Mouse (Mus musculus) liver, embryonic 12.5 days (tissue): ENCODE results near the gene Gm38394. TPM values are rescaled to one million over a fixed set of nuclear protein-coding genes. Genes with fewer than 3 reads are reported as not detected.

Experiments used
- ATAC-seq: fragments of 200-750 bp; cut with Nextera tagmentation; 2 replicates; pipeline ENCODE4 v1.8.0; 2017; ENCODE audit warnings: moderate number of reproducible peaks, mild to moderate bottlenecking, moderate library complexity
- H3K27ac ChIP-seq: fragments of 300-500 bp; sonication (generic); 2 replicates; pipeline ENCODE4 v1.5.1; 2016; ENCODE audit warnings: mild to moderate bottlenecking
- H3K27me3 ChIP-seq: fragments of 300-500 bp; sonication (generic); replicated peaks from 2 replicates; pipeline ENCODE4 v1.6.1; 2016; ENCODE audit warnings: mild to moderate bottlenecking, moderate library complexity
- H3K36me3 ChIP-seq: fragments of 300-500 bp; sonication (generic); 2 replicates; pipeline ENCODE4 v1.6.1; 2016; ENCODE audit warnings: mild to moderate bottlenecking, moderate library complexity
- H3K4me1 ChIP-seq: fragments of 300-500 bp; sonication (generic); 2 replicates; pipeline ENCODE4 v1.6.1; 2016
- H3K4me2 ChIP-seq: fragments of 300-500 bp; sonication (generic); 2 replicates; pipeline ENCODE4 v1.6.1; 2016; ENCODE audit warnings: mild to moderate bottlenecking, moderate library complexity
- H3K4me3 ChIP-seq: fragments of 300-500 bp; sonication (generic); 2 replicates; pipeline ENCODE4 v1.5.1; 2016; ENCODE audit warnings: mild to moderate bottlenecking, moderate library complexity
- H3K9ac ChIP-seq: fragments of 300-500 bp; sonication (generic); 2 replicates; pipeline ENCODE4 v1.6.1; 2016; ENCODE audit warnings: mild to moderate bottlenecking, moderate library complexity
- H3K9me3 ChIP-seq: fragments of 300-500 bp; sonication (generic); replicated peaks from 2 replicates; pipeline ENCODE4 v1.6.1; 2016; ENCODE audit warnings: mild to moderate bottlenecking, moderate library complexity
- WGBS: fragments of 180-500 bp; shearing (Covaris S2); methylation state at CpG from one replicate; pipeline ENCODE4 v1.1.7; 2016; ENCODE audit not compliant: insufficient replicate concordance; 5-methylcytosine and 5-hydroxymethylcytosine counted together
- polyA plus RNA-seq: library from polyadenylated mRNA; unstranded; fragments of >200 nt; fragmentation: Nextera tagmentation; extraction: Ambion mirVana; gene quantifications from 2 replicates; pipeline ENCODE4 v1.2.1, GENCODE M21; 2016

The Gm38394 gene
- polyA plus RNA-seq, 1 experiment from 2014 or later, result 2.0 TPM

DNA sequence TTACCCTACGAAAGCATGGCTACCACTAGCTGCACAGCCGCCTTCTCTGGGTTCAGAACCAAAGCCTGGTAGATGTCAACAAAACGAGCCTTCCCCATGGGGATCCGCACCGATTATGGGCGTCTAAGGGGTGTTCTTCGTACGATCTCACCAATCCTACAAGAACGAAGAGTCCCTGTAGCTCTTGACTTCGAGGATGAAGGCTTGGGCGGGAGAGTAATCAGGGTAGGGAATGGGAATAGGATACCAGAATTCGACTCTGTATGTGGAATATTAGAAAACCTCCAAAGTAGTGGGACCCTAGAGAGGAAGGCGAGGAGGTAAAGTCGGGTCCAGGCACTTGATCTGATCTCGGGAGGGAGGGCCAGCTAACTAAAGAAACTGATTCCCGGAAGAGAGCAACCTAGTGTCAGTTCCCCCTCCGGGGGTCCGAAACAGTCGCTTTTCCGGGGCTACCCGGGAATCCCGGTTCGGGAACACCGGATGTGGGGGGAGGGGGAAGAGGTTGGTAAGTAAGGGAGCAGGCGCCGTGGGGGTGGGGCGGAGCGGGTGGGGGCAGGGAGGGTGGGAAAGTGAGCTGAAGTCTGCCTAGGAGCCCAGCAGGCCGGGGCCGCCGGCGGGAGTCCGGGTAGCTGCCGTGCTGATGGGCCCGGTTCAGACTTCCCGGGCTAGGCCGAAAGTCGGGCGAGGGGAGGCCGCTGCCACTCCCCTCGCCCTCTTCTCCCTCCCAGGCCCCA is 484 bp downstream of the Gm38394 start, which contains the start of gene Zbed6:
Zbed6 (minus strand) TSS at position 420 of the 737 bp plus-strand sequence.
- Histone ChIP-seq H3K4me1 (peaks cover 50% of the 10 kb centered on the region), H3K4me2 (peak within 1 kb of the TSS; percentile 94), H3K9me3 (no peaks in the 10 kb centered on the region), H3K27me3 (no peaks in the 10 kb centered on the region), H3K27ac (peak within 1 kb of the TSS; percentile 88), H3K36me3 (peaks cover 39% of the 10 kb centered on the region), H3K4me3 (peak within 1 kb of the TSS; percentile 91), H3K9ac (peak within 1 kb of the TSS; percentile 93)
- ATAC-seq, result peak; percentile 77
- WGBS, result under 1% methylated on average over 39 of the region's 41 CpGs

DNA sequence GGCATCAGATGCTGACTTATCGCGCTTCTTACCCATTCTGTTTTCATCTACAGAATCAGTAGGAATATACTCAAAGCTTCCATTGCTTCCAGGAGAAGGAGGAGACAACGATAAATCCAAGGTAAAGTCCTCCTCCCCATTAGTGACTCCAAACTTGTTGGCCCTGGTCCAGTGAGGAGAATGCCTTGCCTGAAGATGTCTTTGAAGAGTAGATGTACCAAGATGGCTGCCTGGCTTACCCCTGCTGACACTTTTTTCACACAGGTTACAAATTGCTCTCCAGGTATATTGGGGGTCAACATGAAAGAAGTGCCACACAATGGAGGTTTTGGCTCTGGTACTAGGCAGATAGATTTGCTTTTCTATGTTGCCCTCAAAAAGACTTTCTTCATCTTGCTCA is 2.2 kb downstream of the Gm38394 start:
- no peaks in the 10 kb centered on the region for H3K27me3 ChIP-seq
- no peak overlapping the region for H3K27ac ChIP-seq

DNA sequence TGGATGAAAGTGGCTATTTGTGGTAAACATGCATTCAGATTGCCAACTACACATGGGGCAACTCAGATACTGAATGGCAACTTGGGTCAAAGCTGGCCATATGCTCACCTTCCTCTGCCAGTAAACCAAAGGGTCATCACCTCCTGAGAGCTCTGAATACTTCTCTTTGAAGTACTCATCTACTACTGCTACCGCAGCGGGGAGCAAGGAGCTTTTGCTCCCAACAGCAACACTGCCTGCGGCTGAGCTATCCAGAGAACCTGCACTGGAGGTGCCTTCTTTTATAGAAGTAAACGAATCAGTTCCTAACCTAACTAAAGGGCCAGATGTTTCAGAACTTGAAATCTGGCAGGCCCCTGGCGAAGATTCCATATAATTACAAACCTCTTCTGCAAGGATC is 4.3 kb downstream of the Gm38394 start:
- Histone ChIP-seq H3K27me3 (no peaks in the 10 kb centered on the region), H3K27ac (no peak overlapping the region), H3K4me3 (no peak overlapping the region), H3K9me3 (no peaks in the 10 kb centered on the region), H3K4me1 (peaks cover 63% of the 10 kb centered on the region), H3K36me3 (peaks cover 59% of the 10 kb centered on the region), H3K9ac (no peak overlapping the region), H3K4me2 (no peak overlapping the region)
- ATAC-seq, result no peak
- 79% methylated on average over 5 of the region's 5 CpGs for WGBS

More for the DNA sequence above, 2.2 kb downstream of the Gm38394 start:
- no peak for ATAC-seq
- Histone ChIP-seq H3K4me2 (no peak overlapping the region), H3K9me3 (no peaks in the 10 kb centered on the region), H3K4me1 (peaks cover 56% of the 10 kb centered on the region), H3K4me3 (no peak overlapping the region), H3K9ac (no peak overlapping the region), H3K36me3 (peaks cover 46% of the 10 kb centered on the region)
- WGBS, result 97% methylated on average over 3 of the region's 3 CpGs

DNA sequence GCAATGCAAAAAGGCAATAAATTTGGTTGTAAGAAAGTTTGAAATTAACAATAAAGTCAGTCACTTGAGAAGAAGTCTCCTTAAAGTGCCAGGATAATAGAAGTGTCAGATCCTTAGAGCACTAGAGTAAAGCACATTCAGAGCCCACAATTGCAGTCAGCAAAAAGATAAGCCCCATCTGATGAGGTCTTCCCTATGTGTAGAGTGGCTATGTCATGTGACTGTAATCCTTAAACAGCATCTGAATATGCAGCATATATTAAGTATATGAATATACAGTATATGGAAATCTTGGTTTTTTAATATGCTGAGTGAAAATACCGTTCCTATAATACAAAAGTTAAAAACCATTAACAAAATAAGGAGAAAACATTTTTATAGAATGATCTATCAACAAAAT is 8.1 kb downstream of the Gm38394 start:
- no peak overlapping the region for H3K4me2 ChIP-seq
- H3K27me3 ChIP-seq, result no peaks in the 10 kb centered on the region
- H3K9me3 ChIP-seq, result no peaks in the 10 kb centered on the region
- H3K36me3 ChIP-seq, result peaks cover 69% of the 10 kb centered on the region
- H3K9ac ChIP-seq, result no peak overlapping the region
- H3K4me1 ChIP-seq, result peaks cover 42% of the 10 kb centered on the region
- ATAC-seq, result no peak
- H3K27ac ChIP-seq, result no peak overlapping the region
- H3K4me3 ChIP-seq, result no peak overlapping the region
- WGBS, result 97% methylated on average over 1 of the region's 1 CpGs

DNA sequence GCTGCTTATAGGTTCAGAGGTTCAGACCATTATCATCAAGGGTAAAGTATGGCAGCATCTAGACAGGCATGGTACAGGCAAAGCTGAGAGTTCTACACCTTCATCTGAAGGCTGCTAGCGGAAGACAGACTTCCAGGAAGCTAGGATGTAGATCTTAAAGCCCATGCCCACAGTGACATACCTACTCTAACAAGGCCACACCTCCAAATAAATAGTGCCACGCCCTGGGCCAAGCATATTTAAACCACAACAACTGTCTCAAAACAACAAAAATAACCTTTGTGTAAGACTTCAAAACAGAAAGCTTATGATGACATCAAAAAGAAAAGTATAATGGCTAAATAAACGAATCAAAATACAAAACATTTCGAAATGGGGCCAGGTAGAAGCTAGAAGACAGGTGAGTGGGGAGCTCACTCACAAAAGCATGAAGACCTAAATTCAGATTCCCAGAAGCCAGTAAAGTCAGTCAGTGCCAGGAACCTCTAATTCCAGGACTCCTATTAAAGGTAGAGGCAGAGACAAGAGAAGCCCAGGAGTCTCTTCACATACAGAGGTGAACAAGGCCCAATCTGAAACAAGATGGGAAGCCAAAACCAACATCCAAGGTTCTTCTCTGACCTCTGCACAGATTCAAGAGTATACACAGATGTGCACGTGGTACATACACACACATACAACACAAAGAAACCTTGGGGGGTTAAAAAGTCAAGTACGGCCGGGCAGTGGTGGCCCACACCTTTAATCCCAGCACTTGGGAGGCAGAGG is 10.6 kb downstream of the Gm38394 start:
- peaks cover 22% of the 10 kb centered on the region; the same call in 1 of the 2 replicates for H3K4me1 ChIP-seq
- no peaks in the 10 kb centered on the region for H3K27me3 ChIP-seq
- peaks cover 69% of the 10 kb centered on the region for H3K36me3 ChIP-seq
- H3K4me2 ChIP-seq, result no peak overlapping the region
- H3K9ac ChIP-seq, result no peak overlapping the region
- no peak for ATAC-seq
- H3K4me3 ChIP-seq, result no peak overlapping the region
- H3K27ac ChIP-seq, result no peak overlapping the region
- H3K9me3 ChIP-seq, result no peaks in the 10 kb centered on the region
- WGBS, result 84% methylated on average over 7 of the region's 7 CpGs

DNA sequence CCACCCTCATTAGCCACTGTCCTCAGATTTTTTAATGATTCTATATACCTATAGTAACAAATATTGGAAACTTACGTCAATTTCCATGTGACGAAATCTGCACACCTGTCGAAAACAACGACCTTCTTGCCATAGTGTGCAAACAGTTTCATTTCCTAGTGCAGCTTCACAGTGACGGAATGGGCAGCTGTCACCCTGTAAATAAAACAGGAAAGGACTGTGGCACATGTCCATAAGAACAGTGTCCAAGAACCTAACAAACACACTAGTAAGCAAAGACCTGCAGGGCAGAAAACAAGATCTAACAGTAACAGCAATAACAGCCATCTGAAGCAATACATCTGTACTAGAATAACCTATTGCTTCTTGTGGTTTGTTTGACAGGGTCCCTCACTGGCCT is 15.5 kb downstream of the Gm38394 start:
- Histone ChIP-seq H3K9me3 (no peaks in the 10 kb centered on the region), H3K27ac (no peak overlapping the region), H3K36me3 (peaks cover 89% of the 10 kb centered on the region), H3K27me3 (no peaks in the 10 kb centered on the region), H3K4me1 (peaks cover 9% of the 10 kb centered on the region; the same call in 1 of the 2 replicates), H3K4me3 (no peak overlapping the region), H3K4me2 (no peak overlapping the region), H3K9ac (no peak overlapping the region)
- WGBS, result 90% methylated on average over 5 of the region's 5 CpGs
- no peak for ATAC-seq

DNA sequence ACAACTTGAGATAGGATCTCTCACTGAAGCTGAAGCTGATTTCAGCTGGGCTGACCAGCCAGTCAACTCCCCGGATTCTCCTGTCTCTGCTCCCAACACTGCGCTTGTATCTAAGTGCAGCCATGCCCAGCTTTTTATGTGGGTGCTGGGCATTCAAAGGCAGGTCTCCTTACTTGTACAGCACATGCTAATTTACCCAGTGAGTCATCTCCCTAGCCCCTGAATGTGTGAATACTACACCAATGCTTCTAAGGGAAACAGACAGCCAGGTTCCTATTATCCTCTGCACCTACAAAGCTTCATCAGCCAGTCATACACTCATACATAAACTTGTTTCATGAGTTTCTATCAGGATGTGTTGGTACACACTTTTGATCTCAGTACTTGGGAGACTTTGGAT is 20.0 kb downstream of the Gm38394 start:
- no peaks in the 10 kb centered on the region for H3K9me3 ChIP-seq
- H3K27ac ChIP-seq, result no peak overlapping the region
- H3K9ac ChIP-seq, result no peak overlapping the region
- H3K4me3 ChIP-seq, result no peak overlapping the region
- no peak overlapping the region for H3K4me2 ChIP-seq
- no peak for ATAC-seq
- peaks cover 99% of the 10 kb centered on the region for H3K36me3 ChIP-seq
- 85% methylated on average over 2 of the region's 2 CpGs for WGBS
- no peaks in the 10 kb centered on the region for H3K4me1 ChIP-seq
- H3K27me3 ChIP-seq, result no peaks in the 10 kb centered on the region

DNA sequence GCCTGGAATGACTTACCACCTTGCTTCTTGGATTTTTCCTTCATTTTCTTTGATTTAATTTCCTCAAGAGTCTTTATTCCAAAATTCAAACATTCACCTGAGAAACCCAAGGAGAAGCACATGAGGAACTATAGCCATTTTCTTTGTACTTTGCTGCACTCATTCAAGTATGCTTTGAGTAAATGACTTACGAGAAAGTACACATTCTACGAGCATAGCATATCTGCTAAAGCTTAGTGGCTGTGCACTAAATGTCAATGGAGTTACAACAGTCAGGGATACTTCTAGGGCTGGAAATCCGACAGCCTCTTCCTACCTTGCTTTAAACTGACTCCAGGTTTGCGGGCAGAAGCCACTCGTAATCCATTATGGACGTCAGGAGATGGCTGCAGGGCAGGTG is 22.6 kb downstream of the Gm38394 start:
- no peak overlapping the region for H3K27ac ChIP-seq
- no peak overlapping the region for H3K4me3 ChIP-seq
- H3K9ac ChIP-seq, result no peak overlapping the region
- WGBS, result 88% methylated on average over 6 of the region's 6 CpGs
- H3K4me1 ChIP-seq, result no peaks in the 10 kb centered on the region
- H3K27me3 ChIP-seq, result no peaks in the 10 kb centered on the region
- H3K36me3 ChIP-seq, result peaks cover 98% of the 10 kb centered on the region
- no peak overlapping the region for H3K4me2 ChIP-seq
- no peak for ATAC-seq
- no peaks in the 10 kb centered on the region for H3K9me3 ChIP-seq

DNA sequence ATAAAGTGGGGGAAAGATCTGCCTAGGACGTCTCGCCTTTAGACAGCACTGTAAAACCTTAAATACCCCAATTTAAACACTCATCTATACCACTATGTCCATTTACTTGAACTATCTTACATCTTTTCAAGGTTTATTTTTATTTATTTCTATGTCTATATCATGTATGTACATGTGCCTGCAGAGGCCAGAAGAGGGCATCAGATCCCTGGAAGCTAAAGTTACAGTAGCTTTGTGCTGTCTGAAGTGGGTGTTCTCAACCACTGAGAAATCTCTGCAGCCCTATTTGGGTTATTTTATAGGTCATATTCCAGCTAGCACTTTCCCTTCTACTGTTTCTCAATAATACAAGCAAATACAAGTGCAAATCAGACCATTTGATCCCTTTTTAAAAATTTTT is 28.9 kb downstream of the Gm38394 start:
- Histone ChIP-seq H3K4me2 (no peak overlapping the region), H3K4me3 (no peak overlapping the region), H3K27me3 (no peaks in the 10 kb centered on the region), H3K9me3 (no peaks in the 10 kb centered on the region), H3K27ac (no peak overlapping the region), H3K4me1 (no peaks in the 10 kb centered on the region), H3K9ac (no peak overlapping the region), H3K36me3 (peaks cover 96% of the 10 kb centered on the region)
- WGBS, result 86% methylated on average over 2 of the region's 2 CpGs
- no peak for ATAC-seq

DNA sequence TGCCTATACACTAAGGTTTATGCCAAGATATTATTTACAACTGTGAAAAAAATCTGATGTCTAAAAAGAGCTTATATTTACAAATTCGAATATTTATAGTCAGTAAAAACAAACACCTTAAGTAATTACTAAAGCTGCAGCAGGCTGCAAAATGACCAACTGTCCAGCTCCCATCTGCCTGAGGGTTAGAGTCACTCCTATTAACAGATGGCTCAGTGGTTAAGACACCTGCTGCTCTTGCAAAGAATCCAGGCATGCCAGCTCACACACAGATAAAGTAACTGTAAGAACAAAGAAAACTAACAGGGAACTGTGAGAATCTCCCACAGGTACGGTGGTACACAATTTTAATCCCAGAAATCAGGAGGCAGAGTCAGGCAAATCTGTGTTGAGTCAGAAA is 36.1 kb downstream of the Gm38394 start:
- WGBS, result 71% methylated on average over 2 of the region's 2 CpGs
- H3K27ac ChIP-seq, result no peak overlapping the region
- H3K27me3 ChIP-seq, result no peaks in the 10 kb centered on the region
- no peak for ATAC-seq
- peaks cover 96% of the 10 kb centered on the region for H3K36me3 ChIP-seq
- no peaks in the 10 kb centered on the region for H3K9me3 ChIP-seq
- H3K4me3 ChIP-seq, result no peak overlapping the region
- no peaks in the 10 kb centered on the region for H3K4me1 ChIP-seq
- no peak overlapping the region for H3K9ac ChIP-seq
- H3K4me2 ChIP-seq, result no peak overlapping the region

DNA sequence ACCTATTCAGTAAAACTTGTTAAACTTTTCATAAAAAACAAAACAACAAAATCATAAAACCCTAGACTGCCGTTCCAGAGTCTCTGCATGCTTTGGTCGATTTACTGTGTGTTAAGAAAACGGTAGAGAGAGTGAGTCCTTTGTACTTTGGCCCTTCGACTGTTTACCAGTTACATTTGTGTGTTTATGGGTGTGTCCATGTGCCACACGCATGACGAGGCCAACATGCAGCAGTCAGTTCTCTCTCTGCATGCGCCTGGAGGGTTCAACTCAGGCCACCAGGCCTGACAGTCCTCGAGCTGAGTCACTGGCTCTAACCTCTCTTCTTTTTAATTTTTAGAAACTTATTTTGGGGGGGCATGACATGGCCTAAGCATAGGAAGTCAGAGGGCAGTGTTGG is 42.8 kb downstream of the Gm38394 start:
- Histone ChIP-seq H3K9ac (peak overlapping the region; percentile 22; the same call in 1 of the 2 replicates), H3K27me3 (no peaks in the 10 kb centered on the region), H3K4me3 (no peak overlapping the region), H3K9me3 (no peaks in the 10 kb centered on the region), H3K27ac (peak overlapping the region; percentile 58), H3K4me1 (peaks cover 23% of the 10 kb centered on the region), H3K36me3 (peaks cover 74% of the 10 kb centered on the region), H3K4me2 (peak overlapping the region; percentile 15; the same call in 1 of the 2 replicates)
- WGBS, result 51% methylated on average over 8 of the region's 8 CpGs
- peak; percentile 72 for ATAC-seq

DNA sequence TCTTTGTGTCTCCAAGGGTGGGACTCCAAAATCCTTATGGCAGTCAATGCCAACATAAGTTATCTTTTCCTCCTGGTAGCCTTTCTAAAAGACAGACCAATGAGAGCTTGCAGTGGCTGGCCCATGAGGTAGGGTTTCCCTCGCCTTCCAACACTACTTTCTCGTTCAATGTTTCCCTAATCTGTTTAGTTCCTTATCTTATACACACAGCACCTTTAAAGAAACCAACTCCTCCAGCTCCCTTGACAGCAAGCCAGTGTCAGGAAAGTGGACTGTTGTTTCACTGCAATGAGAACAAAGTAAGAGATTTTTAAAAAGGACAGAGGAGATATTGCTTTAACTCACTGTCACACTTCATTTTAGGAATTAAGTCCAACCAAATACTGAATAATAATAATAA is 43.2 kb downstream of the Gm38394 start:
- H3K9ac ChIP-seq, result no peak overlapping the region
- H3K36me3 ChIP-seq, result peaks cover 70% of the 10 kb centered on the region
- ATAC-seq, result peak; percentile 79
- H3K4me2 ChIP-seq, result no peak overlapping the region
- 19% methylated on average over 2 of the region's 2 CpGs for WGBS
- peaks cover 23% of the 10 kb centered on the region for H3K4me1 ChIP-seq
- peak overlapping the region; percentile 58; the same call in 1 of the 2 replicates for H3K27ac ChIP-seq
- H3K9me3 ChIP-seq, result no peaks in the 10 kb centered on the region
- no peak overlapping the region for H3K4me3 ChIP-seq
- H3K27me3 ChIP-seq, result no peaks in the 10 kb centered on the region
